Mouse (Mus musculus) layer of hippocampus, postnatal 10 days (tissue): ENCODE results near the gene Brca1. TPM values are rescaled to one million over a fixed set of nuclear protein-coding genes. Genes with fewer than 3 reads are reported as not detected.
A peak's percentile ranks its signal among the peaks of the same experiment; 100 is the strongest.
"Not testable (repeated sequence)": the region's sequence is repeated elsewhere in the genome, so short reads cannot be mapped to it uniquely, and the experiment has no call there.

ENCODE experiments used
- DNase-seq, 2 experiments: peaks; one replicate each; pipeline ENCODE4 v3.0.0; 2021; ENCODE audit warnings: low spot score in 2 of 2
- total RNA-seq, 2 experiments: library from RNA; stranded (reverse); gene quantifications; 2 replicates each; pipeline ENCODE4 v1.2.3; 2021

Brca1 gene
- total RNA-seq, 2 experiments from 2014 or later = 2.7 to 3.3 TPM

DNA sequence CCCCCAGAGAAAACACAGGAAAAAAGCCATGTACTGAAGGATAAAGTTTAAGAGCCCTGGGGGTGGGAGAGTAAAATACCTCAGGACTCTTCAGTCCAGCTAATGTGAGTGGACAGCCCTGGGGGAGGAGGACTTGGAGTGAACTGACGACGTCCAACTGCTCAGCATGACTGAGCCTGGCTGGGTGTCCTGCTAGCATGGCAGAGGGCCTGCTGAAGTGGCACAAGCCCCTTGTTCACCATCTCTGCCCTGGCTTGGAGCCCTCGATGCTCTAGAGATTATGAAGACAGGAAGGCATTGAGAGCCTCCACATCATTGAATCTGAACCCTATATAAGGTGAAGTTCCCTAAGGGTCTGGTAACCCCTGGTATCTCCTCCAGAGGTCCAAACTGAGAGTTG, 79.8 kb downstream of the Brca1 start:
- DNase-seq = no peak

DNA sequence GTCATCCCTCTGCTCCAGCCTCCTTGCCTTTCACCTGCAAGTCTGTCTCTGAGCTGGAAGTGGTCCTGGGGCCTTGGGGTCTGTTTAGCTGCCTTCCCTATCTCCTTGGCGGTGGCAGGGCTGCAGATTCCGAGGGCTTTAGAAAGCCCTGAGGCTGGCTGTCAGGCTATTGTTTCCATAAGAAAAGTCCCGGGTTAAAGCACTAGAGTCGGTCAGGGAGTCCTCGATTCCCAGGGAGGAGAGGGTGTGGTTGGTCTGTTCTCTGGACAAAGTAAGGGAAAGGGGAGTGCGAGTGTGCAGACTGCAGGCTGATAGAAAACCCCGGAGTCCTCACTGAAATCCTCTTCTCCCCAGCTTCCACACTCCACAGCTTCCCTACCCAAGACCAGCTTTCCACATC, 81.5 kb downstream of the Brca1 start:
- DNase-seq = no peak

DNA sequence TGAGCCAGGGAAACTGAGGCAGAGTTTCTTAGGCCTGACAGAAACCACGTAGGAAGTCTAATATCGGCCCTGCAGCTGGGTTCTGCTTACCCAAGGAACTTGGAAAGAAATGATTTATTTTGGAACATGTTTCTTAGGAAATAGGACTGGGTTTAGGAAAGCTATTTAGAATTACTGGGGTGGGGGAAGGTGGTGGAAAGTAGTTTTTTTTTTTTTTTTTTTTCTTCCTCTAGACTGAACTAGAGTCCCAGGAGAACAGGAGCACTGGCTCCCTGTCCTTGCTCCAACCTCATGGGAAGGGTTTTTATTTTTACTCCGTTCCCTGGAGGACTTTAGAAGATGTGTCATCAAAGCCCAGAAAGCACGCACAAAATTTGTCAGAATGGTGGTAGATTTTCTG, 82.6 kb downstream of the Brca1 start:
- DNase-seq = no peak

DNA sequence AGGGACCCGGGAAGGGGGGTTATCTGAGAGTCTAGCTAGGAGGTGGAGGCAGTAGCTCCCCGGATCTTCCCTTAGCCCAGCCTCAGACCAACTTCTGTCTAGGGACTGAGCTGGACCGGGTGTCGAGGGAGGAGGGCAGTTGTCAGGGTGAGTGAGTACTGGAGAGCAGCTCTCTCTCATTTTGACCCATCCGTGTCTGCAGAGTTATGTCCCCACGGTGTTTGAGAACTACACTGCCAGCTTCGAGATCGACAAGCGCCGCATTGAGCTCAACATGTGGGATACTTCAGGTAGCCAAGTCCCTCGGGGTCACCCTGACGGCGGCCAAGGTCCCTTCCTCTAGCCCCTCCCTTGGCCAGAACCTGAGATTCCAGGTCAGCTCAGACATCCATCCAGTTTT, 83.0 kb downstream of the Brca1 start:
- no peak for DNase-seq

- DNase-seq = peak in 1 of 2 experiments; percentile 57
Measured at GRCm38 (mm10) chr11:101468263-101468688, 83.5 kb downstream of the Brca1 start.

GRCm38 (mm10) chr11:101467477-101468262, 84.1 kb downstream of the Brca1 start:
- peak; percentile 69 to 78 for DNase-seq

DNA sequence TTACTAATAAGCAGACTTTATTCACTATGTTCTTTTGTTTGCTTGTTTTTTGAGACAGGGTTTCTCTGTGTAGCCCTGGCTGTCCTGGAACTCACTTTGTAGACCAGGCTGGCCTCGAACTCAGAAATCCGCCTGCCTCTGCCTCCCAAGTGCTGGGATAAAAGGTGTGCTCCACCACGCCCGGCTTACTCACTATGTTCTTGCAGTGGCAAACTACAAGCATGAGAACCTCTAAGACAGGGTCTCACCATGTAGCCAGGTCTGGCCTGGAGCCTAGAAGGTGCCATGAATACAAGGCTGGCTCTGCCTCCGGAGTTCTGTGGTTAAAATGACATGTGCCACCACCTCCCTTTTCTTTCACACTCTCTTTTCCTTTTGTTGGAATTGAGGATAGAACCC, 85.2 kb downstream of the Brca1 start:
- DNase-seq = not testable (repeated sequence)

GRCm38 (mm10) chr11:101465869-101466551, 85.7 kb downstream of the Brca1 start, which contains the start of gene Vat1:
Gene Vat1, minus strand, starts transcription at chr11:101466230.
- peak; percentile 52 to 70 for DNase-seq

DNA sequence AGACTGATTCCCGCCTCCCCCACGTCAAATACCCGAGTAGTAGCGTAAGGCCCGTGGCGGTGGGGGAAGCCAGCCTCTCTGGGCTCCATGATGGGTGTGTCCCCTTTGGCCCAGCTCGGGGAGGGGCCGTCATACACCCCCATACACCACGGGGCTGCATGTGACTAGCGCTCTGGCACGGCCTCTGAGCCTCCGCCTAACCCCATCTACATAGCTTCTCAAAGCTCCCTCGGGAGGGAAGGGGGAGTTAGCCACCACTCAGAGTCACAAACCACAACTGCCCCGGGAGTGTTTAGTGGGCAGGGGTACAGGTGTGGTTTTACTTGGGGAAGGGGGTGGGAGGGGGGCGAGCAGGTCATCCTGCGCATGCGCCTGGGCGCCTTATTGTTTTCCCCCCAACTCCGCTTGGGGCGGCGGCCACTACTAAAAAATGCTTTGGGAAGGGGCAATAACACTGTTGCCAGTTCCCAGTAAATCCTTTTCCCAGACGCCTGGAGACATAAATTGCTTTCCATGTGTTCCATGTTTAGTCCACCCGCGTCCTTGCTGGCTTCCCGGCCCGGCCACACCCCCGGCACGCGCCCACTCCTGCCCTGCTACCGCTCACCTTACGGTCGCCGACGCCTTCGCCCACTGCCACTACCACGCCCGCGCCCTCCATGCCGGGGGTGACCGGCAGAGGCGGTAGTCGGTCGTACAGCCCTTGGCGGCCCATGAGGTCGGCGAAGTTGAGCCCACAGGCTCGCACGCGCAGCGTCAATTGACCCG, 86.5 kb downstream of the Brca1 start:
- DNase-seq = peak; percentile 51 to 62

DNA sequence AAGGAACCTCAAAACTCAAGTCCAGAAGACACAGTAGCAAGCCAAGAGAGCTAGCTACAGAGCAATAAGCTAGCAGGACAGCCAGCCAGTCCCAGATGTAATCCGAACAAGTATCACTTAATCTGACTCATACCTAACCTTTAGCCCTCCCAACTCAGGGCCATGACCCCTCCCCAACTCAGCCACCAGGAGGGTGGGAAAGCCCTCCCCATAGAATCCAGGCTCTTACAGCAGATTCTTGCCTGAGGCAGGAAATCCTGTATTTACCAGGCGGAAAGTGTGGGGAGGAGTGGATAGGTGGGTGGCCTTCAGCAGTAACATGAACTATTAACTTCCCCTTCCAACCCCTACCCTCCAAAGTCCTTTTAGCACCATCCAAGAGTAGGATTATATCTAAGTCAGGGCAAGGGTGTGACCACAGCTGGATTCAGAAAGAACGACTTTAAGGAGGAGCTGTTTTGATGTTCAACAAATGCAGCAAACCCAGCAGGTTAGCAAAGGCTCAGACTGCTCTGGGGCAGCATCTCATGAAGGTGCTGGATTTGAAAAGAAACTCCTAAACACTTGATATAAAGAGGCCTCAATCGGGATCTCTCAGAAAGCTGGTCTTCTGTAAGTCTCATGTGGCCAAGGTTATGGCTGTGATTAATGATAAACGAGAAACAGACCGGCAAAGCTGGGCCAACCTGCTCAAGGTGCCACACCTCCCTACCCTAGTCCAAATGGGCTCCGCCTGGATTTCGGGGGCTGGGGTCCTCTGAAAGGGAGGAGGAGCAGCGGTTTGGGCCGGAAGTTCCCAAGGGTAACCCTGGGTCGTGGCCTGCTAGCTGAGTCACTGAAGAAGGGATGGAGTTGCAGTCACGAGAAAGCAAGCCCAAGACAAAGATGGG, 87.3 kb downstream of the Brca1 start, which contains the start of gene Rnd2:
TSS of gene Rnd2 (plus strand) at position 789 of the 890 bp plus-strand sequence.
- DNase-seq = no peak

DNA sequence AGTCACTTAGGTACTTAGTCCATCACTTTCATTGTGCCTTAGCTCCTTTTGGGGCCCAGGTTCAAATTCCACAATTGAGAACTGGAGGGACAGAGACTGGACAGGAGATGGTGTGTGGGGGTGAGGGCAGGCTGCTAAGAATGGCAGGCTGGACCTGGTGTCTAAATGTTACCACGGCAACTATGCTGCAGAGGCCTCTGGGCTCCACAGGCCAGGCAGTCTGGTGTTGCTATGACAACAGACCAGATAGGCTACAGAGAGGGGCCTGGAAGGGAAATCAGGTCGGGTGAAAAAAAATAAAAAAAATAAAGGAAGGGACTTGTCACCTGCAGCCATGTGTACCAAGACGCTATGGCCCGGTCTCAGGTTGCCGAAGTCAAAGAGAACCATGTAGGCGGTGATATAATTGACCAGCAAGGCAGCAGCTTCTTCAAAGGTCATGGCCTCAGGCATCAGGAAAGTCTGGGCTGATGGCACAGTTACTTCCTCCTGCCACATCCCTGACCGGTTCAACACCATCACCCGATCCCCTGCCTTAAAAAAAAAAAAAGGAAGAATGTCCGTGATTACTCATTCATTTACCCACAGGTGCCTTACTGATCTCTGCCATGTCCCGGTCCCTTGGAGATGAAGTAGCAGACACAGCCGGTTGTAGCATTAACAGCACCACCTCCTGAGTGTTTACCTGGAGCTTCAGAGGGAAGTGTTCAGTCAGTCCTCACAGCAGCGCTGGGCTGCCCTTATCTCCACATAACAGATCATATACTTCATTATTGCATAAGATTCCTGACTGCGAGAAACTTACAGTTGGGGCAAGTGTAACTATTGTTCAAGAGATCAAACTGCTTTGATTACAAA, 88.9 kb downstream of the Brca1 start:
- no peak for DNase-seq

- DNase-seq = no peak
Measured at GRCm38 (mm10) chr11:101462141-101462540, 89.6 kb downstream of the Brca1 start.

DNA sequence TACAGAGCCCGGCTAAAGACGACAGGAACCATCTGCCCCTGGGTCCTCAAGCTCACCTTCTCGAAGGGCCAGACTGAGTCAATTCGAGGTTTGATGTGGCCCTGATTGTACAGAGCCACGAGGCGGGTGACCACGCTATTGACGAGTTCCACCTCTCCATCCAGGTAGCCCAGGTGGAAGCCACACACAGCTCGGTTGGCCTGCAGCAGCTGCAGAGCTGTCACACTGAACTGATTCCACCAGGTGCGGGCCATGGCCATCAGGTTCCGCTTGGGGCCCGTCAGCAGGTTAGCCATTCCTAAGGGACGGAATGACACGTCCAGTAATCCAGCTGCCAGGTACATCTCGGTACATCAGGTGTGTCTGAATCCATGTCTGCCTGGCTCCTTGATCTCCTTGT, 91.4 kb downstream of the Brca1 start:
- DNase-seq = no peak

DNA sequence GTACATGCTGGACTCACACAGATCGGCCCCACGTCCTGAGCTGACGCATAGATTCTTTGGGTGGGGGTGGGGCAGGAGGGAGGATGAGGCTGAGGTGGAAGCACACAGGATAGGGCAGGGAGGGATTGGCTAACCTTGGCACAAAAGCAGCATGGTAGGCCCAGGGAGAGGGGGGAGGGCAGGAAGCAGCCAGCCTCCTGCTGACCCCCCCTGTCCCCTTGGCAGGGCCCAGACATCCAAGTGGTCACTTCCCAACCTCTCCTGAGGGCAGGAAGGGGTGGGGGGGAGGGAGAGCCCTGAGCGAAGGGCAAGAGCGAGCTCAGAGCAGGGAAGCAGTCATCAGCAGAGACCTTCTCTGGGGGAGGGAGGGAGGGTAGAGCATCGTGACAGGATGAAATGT, 92.0 kb downstream of the Brca1 start:
- no peak for DNase-seq

DNA sequence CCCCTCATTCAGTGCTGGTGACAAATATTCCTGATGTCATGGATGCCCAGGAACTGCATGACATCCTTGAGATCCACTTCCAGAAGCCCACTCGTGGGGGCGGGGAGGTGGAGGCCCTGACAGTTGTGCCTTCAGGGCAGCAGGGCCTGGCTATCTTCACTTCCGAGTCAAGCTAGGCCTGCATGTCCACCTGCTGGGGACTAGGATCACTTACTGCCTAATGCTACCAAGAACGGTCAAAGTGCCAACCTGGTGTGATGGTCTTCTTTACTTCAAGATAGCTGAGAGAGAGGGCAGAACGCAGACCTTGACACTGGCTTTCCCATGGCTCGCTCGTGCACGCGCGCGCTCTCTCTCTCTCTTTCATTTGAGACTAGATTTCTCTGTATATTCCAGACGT, 93.5 kb downstream of the Brca1 start:
- no peak for DNase-seq

DNA sequence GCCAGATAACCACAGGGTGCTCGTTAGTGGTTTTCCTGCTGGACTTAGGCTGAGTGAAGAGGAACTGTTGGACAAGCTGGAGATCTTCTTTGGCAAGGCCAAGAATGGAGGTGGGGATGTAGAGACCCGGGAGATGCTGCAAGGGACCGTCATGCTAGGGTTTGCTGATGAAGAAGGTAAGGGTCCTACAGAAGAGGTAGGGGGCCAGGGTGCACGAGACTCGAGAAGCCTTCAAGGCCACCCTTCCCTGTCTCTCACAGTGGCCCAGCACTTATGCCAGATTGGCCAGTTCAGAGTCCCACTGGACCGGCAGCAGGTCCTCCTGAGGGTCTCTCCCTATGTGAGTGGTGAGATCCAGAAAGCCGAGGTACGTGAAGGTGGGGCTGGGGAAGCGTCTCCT, 94.1 kb downstream of the Brca1 start:
- DNase-seq = no peak

DNA sequence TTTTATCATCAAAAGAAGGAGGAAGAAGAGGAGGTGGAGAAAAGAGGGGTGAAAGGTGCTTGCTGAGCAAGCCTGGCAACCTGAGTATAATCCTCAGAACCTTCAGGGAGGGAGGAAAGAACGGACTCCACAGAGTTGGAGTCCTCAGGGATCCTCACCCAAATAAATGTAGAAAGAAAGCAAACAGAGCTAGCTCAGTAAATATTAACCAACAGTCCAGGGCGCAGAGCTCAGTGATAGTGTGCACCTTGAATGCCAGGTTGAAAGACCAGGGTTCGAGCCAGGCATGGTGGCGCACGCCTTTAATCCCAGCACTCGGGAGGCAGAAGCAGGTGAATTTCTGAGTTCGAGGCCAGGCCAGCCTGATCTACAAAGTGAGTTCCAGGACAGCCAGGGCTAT, 96.1 kb downstream of the Brca1 start:
- no peak for DNase-seq

- no peak for DNase-seq
Measured at GRCm38 (mm10) chr11:101454702-101455101, 97.1 kb downstream of the Brca1 start.

DNA sequence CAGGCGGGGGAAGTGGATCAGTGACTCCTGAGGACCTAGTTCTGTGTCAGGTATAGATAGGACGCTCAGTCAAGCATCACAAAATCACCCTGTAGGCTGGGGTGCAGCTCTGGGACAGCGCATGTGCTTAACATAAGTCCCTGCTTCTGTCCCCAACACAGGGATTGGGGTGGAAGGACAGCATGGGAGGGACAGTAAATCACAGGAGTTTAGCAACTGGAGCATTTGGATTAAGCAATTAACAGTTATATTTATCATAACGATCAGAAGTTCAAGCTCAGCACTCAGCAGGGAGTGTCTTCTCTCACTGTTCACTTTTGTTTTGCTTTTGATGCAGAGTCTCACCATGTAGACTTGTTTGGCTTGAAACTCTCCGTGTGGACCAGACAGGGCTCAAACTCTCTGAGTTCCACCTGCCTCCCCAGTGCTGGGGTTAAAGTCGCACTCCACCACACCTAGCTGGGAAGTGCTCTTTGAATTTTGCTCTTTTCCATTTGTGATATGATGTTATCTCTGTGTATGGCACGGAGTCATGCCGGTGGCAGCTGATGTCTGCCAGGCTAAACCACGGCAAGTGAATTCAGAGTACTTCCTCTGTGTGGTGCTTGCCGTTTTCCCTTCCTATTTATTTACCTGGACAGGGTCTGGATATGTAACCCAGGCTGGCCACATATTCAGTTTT, 99.5 kb downstream of the Brca1 start:
- DNase-seq = no peak
